Mouse (Mus musculus): ENCODE results near the gene Gm15217.

Gene Gm15217

GRCm38 (mm10) chr14:46391621-46392170 lies 12.5 kb downstream of the Gm15217 start:
- DNase-seq (ENCODE audit: extremely low read depth, low read depth), result no peak

GRCm38 (mm10) chr14:46398091-46398695 lies 19.0 kb downstream of the Gm15217 start:
- DNase-seq (ENCODE audit: extremely low read depth, low read depth), result no peak

GRCm38 (mm10) chr14:46399925-46400324 lies 20.7 kb downstream of the Gm15217 start:
- no peak for DNase-seq (ENCODE audit: extremely low read depth, low read depth)

DNA sequence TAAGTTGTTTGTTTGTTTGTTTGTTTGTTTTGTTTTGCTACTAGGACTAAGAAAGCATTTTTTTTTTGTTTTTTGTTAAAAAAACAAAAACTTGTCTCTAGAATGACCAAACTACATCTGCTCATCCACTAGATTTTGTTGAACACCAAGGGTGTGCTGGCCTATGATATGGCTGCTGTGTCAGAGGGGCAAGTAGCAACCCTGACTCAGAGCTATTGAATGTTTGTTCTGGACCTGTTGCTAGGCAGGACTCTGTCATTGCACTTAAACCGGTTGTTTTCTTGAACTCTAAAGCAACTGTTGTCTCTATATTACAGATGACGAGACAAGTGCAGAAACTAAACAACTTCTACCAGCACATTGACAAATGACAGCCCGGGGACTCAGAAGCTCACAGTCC lies 29.1 kb downstream of the Gm15217 start:
- no peak for DNase-seq (ENCODE audit: extremely low read depth, low read depth)

DNA sequence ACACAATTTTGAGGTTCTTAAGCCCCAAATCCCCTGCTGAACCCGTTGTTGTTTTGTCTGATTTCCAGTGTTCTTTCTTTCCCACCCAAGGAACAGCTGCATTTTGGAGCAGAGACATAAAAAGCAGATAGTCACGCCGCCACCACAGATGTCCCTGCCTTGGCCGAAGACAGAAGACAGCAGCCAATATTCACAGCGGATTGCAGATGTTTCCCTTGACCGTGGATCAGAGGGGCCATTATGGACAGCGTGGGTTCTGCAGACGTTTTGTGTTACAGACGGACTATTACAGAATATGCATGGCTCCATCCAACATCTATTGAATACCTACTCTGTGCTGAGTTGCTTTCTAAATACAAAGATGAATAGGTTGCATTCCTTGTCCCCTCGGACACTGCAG lies 29.8 kb downstream of the Gm15217 start:
- DNase-seq (ENCODE audit: extremely low read depth, low read depth), result no peak

GRCm38 (mm10) chr14:46410557-46411120 lies 31.4 kb downstream of the Gm15217 start:
- DNase-seq (ENCODE audit: extremely low read depth, low read depth), result no peak

DNA sequence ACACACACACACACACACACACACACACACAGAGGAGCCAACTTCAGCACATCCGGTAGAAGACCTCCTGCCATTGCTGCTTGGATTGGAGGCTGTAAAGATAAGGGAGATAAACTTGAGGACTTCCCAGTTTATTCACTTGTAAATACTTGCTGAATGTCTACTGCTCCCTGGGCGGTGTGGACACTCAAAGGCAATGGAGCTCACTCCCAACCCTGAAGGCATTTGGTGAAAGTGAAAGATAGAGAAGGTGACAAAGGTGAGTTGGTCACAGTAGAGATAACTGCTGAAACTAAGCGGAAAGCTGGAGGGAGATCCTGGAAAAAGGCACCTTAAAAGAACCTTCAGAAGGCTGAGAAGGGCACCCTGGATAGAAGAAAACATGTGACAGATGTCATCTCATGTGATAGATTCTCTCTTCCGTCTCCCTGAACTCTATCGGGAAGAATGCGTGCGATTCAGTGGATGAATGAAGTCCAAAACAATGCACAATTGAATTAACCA lies 33.3 kb downstream of the Gm15217 start:
- no peak for DNase-seq (ENCODE audit: extremely low read depth, low read depth)

GRCm38 (mm10) chr14:46418371-46419097 lies 39.3 kb downstream of the Gm15217 start:
- no peak for DNase-seq (ENCODE audit: extremely low read depth, low read depth)

- DNase-seq (ENCODE audit: extremely low read depth, low read depth), result no peak
Observed at GRCm38 (mm10) chr14:46419269-46419668, 40.1 kb downstream of the Gm15217 start.

DNA sequence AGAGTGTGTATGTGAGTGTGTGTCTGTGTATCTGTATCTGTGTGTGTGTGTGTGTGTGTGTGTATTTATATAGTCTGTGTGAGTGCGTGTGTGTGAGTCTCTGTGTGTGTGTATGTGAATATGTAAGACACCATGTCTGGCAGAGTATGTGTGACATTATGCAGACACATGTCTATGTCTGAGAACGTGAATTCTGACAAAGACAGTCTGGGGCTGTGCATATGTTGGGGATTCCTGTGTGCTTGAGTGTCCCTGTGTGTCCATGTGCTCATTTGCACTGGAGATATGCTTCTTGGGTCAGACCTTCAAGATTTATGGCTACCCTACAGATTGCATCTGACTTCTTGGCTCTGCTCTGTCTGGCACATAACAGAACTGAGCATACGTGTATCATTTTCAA lies 42.6 kb downstream of the Gm15217 start:
- DNase-seq (ENCODE audit: extremely low read depth, low read depth), result no peak

DNA sequence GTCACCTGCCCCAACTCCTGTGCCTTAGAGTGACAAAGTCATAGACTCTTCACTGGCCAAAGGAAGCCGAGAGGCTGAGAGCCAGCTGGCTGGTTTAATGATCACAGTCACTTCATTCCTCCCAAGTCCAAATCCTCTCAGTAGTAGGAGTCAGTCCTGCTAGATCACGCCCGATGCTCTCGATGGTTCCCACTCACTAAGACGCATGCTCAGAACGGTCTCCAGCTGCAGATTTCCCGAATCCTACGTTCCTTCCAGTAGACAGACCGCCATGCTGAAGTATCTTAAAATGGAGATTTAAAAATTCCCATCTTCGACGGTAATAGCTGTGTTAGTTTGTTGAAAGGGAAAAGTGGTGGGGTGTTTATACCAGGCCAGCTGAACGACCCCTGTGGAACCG lies 48.0 kb downstream of the Gm15217 start:
- no peak for DNase-seq (ENCODE audit: extremely low read depth, low read depth)

DNA sequence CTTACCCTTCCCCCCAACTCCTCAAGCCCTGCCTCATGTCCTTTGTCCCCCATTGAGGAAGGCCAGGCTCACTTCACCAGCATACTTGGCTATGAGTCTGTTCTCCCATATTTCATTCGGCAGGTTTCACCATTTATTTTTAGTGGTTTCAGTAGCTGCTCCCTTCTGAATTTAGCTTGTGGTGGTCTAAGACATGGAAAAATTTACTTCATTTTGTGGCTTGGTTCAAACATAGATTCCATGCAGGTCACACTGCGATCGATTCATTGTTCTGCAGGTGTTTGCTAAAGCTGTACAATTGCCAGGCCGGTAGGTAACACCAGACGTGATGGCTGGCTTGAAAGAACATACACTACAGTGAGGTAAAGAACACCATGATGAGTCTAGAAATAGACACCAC lies 51.0 kb downstream of the Gm15217 start:
- DNase-seq (ENCODE audit: extremely low read depth, low read depth), result no peak

All from MEL-GATA-1-ER (cell line).